Mouse (Mus musculus) kidney, adult 11 months (tissue): Measurements from ENCODE around the gene 1810030O07Rik.
"Not testable (repeated sequence)": the region's sequence is repeated elsewhere in the genome, so short reads cannot be mapped to it uniquely, and the experiment has no call there.

ENCODE experiments used
- DNase-seq: peaks from one replicate; pipeline ENCODE4 v3.0.0; 2022

1810030O07Rik gene

DNA sequence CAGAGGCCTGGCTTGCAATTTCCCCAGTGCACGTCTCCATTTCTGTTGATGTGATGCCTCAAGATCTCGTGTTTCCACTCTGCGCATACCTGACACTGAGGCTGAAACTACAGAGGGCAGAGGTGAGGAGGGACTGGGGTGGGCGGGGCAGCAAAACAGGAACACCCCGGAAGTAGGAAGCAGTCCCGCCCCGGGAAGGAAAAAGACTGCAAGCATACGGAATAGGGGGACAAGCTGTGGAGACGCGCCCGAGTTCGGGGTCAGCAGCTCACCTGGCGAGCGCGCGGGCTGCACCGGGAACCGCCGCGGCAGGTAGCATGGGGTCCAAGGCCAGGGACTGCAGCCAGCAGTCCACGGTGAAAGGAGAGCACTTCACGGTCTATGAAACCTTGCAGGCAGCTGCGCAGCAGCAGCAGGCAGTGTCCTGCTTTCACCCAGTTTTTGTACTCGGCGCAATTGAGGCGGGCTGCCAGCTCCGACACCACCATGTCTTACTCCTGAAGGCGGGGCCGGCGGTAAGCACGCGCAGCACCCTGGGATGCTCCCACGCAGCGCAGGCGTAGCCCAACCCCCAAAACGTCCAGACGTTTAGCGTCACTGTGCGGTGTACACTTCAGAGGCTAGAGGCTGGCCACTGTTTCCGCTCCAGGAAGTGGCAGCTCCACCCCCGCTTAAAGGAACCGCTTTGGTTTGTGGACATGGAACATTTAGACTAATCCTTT lies at the start of gene 1810030O07Rik:
Gene 1810030O07Rik, minus strand, starts transcription at position 615 of the 722 bp plus-strand sequence.
- DNase-seq = peak; percentile 94

DNA sequence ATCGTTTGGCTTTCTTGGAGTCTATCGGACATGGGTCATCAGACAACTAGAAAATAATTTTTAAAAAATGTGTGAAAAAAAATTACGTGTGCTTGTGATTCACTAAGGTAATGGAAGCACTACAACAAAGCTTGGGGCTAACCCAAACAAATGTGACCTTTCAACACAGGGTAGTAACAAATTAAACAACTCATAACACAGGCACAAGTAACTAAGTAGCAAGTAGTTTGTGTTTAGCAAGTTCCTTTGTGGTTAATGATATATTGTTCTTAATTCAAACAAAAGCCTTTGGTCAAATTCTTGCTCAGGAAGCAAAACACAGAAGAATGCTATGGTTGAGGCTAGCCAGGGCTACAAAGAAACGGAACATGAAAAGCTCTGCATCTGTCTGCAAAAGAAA lies 42.6 kb upstream of the 1810030O07Rik start:
- DNase-seq = no peak

DNA sequence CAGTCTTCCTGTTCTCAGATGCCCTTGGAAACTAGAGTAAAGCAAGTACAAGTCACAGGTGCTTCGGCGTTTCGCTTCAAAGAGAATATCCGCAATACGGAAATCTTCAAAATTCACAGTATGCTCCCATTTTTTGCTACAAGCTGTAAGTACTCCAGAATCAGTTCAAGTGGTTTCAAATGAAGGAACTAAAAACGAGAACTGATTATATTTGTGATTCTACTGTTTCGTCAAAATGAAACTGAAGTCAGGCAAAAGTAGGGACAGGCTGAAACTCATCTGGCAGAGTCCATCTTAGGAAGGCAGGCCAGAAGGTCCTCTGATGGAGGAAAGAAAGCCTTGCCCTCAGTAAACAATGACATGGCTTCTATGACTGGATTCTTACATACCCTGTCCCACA lies 40.3 kb upstream of the 1810030O07Rik start:
- no peak for DNase-seq

DNA sequence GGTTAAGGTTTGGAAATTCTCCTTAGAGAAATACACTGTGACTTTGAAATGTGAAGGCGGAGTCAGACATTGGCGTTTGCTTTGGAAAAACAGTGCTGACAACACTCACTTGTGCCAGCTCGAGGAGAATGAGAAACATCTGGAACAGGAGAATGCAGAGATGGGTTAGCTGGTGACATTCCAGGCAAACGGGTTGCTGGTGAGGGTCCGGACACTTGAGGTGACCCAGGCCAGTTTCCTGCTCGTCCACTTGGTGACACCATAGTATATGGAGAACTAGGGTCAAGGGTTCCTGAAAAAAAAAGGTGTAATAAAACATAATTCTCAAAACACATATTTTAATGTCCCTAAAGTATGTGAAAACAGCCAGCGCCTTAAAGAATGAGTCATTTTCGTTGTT lies 13.4 kb upstream of the 1810030O07Rik start:
- no peak for DNase-seq

DNA sequence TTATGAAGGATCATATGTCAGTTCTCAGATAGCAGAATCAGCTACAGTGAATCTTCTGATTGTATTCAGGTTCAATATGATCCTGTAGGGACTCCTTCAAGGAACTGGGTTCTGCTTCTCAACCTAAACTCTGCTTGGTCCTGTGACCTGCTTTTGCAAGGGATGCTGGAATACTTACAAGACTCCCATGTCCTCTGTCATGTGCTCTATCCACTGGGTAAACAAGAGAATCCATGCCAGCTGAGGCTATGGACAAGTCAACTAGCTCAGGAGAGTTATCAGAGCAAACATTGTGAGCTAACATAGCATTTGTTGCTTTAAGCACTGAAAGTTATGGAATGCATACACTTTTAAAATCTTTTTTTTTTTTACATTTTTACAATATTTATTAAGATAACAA lies 12.6 kb upstream of the 1810030O07Rik start:
- no peak for DNase-seq

DNA sequence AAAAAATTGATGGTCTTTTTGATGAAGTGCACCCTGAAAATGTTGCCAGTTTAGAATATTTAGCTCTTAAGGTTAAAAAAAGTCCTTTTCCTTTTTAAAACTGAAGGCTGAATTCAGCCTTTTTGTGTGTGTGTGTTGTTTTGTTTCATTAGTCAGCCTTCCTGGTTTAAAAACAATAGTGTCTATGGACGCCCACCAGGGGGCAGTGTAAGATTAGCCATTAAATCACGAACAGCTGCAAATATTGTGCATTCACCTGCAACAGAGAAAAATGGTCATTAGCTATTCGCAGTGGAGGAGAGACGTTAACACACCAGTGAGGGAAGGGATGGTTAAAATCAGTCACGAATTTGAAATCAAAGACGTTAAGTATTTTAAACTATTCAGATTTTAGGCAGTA lies 3.9 kb upstream of the 1810030O07Rik start:
- peak; percentile 37 for DNase-seq

DNA sequence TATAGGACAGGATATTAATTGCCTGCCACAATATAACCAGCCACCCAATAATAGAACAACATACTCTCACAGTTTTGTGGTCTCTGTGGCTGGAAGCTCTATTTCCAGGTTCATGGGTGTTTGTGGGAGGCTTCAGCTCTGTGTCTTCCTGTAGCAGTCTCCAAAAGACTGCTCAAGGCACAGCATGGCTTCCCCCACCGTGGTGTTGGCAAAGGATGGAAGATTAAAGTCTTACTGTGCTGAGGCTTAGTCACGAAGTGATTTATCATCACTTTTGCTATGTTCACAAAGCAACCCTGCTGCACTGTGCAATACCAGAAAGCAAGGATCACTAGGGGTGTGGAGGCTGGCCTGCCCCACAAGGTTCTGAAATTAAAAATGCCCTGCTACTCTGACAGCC lies 19.6 kb downstream of the 1810030O07Rik start:
- DNase-seq = no peak

DNA sequence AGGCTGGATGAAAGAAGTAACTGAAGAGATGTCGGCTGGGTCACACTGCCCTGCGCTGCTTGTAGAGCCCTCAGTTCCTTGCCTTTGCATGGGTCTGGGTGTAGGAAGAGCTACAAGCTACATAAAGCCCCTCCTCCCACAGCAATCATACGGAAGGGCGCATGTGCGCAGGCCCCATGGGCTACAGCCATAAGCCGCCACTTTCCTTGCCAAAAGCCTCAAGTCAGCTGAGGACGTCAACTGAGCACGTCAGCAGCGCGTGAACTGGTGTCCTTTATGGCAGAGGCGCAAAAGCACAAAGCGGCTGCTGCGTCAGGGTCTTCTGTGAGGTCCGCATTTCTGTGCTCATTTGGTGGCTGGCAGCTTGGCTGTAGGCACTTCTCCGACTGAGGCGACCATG lies 21.6 kb downstream of the 1810030O07Rik start:
- no peak for DNase-seq

DNA sequence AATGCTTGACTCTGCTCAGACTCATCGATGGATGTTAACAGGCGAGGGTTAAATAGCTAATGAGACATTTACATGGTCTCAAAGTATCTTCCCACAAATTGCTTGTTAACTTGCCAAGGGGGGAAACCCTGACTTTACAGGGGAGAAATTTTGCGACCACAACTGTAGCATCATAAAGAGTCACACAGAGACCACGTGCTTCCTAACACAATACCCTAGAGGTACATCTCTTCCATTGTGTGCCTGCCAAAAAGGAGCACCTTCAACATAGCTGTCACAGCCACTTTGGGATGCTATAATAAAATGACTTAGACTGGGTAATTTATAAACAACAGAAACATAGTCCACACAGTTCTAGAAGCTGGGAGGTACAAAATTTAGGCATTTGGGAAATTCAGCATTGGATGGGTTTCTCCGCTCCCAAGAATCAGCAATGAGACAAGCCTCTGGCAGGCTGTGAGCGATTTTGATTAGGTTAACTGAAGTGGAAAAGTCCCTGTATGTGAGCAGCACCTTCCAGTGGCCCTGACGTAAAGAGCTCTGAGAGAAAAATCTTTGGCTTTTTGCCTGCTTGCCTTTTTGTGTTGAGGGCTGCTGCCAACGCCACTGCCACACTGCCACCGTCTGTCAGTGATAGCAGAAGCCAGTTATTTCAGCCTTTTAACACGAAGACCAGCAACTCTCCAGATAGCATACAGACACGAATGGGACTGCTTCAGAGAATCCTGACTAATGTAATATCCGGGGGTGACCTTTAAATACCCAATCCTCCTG lies 27.8 kb downstream of the 1810030O07Rik start:
- DNase-seq = no peak

DNA sequence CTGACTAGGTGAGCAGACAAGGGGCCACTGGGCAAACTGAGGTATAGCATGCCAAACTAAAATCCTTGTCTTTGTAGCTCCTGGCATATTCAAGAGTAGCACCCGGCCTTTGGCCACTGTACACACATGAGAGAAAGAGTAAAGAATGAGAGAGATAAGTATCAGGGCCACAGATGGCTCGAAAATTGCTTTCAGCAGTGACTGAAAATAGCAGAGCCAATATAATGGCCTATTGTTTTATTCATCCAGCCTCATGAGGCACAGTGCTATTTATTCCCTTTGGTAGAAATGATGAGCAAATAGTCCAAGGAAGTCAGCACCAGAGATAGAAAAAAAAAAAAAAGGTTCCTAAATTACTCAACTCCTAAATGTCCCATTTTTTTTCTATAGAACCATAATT lies 28.5 kb downstream of the 1810030O07Rik start:
- no peak for DNase-seq

DNA sequence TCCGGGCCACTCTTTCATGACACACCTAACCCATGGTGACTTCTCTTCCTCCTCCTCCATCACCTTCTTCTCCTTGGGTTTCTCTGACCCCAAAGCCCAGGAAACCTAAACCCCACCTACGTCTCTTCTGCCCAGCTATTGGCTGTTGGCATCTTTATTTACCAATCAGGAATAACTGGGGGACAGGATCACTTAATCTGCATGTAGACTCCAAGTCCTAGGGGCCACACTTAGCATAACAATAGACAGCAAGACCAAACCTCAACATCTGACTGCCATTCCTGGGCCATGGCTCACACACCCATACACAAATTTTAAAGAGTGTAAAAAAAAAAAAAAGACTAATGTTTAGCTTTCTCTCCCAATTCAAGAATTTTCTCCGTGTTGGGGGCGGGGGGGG lies 48.3 kb downstream of the 1810030O07Rik start:
- DNase-seq = no peak

DNA sequence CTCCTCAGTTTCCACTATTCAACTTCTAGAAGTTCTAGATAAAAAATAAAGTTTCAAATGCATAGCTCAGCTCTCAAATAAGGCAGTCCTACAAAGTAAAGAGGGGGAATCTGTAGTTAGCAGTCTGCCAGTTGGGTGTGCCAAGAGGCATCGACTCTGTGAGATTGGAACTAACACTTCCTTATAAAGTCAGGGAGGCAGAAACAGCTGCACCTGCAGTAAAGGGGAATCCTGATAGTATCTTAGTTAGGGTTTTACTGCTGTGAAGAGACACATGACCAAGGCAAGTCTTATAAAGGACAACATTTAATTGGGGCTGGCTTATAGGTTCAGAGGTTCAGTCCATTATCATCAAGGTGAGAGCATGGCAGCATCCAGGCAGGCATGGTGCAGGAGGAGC lies 61.1 kb downstream of the 1810030O07Rik start:
- not testable (repeated sequence) for DNase-seq

DNA sequence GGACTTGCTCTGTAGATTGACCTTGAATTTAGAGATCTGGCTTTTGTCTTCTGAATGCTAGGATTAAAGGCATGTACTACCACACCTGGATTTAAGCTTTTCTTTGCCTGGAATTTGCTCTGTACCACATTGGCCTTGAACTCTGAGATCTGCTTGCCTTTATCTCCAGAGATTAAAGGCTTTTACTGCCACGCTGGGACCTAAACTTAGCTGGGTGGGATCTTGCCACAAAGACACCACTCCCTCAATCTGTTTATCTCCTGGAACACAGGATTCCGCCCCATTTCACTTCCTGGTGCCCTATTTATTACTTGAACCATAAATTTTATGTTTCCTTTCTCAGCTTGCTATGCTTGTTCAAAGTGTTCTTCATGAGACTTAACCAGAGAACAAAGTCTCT lies 62.3 kb downstream of the 1810030O07Rik start:
- no peak for DNase-seq

DNA sequence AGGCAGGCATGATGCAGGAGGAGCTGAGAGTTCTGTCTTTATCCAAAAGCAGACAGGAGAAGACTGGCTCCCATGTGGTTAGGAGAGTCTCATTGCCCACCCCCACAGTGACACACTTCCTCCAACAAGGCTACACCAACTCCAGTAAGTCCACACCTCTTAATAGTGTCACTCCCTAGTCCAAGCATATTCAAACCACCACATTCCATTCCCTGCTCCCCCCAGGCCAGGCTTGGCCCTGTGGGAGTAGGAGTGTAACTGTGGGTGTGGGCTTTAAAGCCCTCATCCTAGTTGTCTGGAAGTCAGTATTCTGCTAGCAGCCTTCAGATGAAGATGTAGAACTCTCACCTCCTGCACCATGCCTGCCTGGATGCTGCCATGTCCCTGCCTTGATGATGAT lies 62.9 kb downstream of the 1810030O07Rik start:
- not testable (repeated sequence) for DNase-seq
